Mouse (Mus musculus): ENCODE measurements around the gene Morn4.
"Not testable (repeated sequence)": the region's sequence is repeated elsewhere in the genome, so short reads cannot be mapped to it uniquely, and the experiment has no call there.

The Morn4 gene

GRCm38 (mm10) chr19:42085690-42086089 lies 467 bp downstream of the Morn4 start:
- peak; percentile 6 for DNase-seq (ENCODE audit: inconsistent ontology term)

GRCm38 (mm10) chr19:42081613-42082012 lies 4.5 kb downstream of the Morn4 start:
- not testable (repeated sequence) for DNase-seq (ENCODE audit: inconsistent ontology term)

- DNase-seq (ENCODE audit: inconsistent ontology term) = no peak
Measured at GRCm38 (mm10) chr19:42080469-42080868, 5.7 kb downstream of the Morn4 start.

- DNase-seq (ENCODE audit: inconsistent ontology term) = peak; percentile 95
Measured at GRCm38 (mm10) chr19:42079950-42080349, 6.2 kb downstream of the Morn4 start.

GRCm38 (mm10) chr19:42079006-42079405 lies 7.2 kb downstream of the Morn4 start:
- no peak for DNase-seq (ENCODE audit: inconsistent ontology term)

GRCm38 (mm10) chr19:42078566-42078965 lies 7.6 kb downstream of the Morn4 start:
- DNase-seq (ENCODE audit: inconsistent ontology term) = no peak

GRCm38 (mm10) chr19:42075992-42076391 lies 10.2 kb downstream of the Morn4 start:
- DNase-seq (ENCODE audit: inconsistent ontology term) = no peak

- DNase-seq (ENCODE audit: inconsistent ontology term) = no peak
Measured at GRCm38 (mm10) chr19:42075051-42075450, 11.1 kb downstream of the Morn4 start.

GRCm38 (mm10) chr19:42072802-42073201 lies 13.4 kb downstream of the Morn4 start:
- DNase-seq (ENCODE audit: inconsistent ontology term) = peak; percentile 26

GRCm38 (mm10) chr19:42071886-42072608 lies 14.1 kb downstream of the Morn4 start:
- no peak for DNase-seq (ENCODE audit: inconsistent ontology term)

GRCm38 (mm10) chr19:42071221-42071620 lies 14.9 kb downstream of the Morn4 start:
- no peak for DNase-seq (ENCODE audit: inconsistent ontology term)

GRCm38 (mm10) chr19:42069241-42069525 lies 17.0 kb downstream of the Morn4 start:
- DNase-seq (ENCODE audit: inconsistent ontology term) = no peak

GRCm38 (mm10) chr19:42068441-42069240 lies 17.5 kb downstream of the Morn4 start:
- no peak for DNase-seq (ENCODE audit: inconsistent ontology term)

GRCm38 (mm10) chr19:42061443-42061842 lies 24.7 kb downstream of the Morn4 start:
- no peak for DNase-seq (ENCODE audit: inconsistent ontology term)

- no peak for DNase-seq (ENCODE audit: inconsistent ontology term)
Measured at GRCm38 (mm10) chr19:42058426-42058825, 27.7 kb downstream of the Morn4 start.

GRCm38 (mm10) chr19:42056719-42057409 lies 29.3 kb downstream of the Morn4 start:
- DNase-seq (ENCODE audit: inconsistent ontology term) = no peak

GRCm38 (mm10) chr19:42055881-42056280 lies 30.3 kb downstream of the Morn4 start:
- no peak for DNase-seq (ENCODE audit: inconsistent ontology term)

GRCm38 (mm10) chr19:42054255-42054654 lies 31.9 kb downstream of the Morn4 start:
- DNase-seq (ENCODE audit: inconsistent ontology term) = no peak

- DNase-seq (ENCODE audit: inconsistent ontology term) = no peak
Measured at GRCm38 (mm10) chr19:42051948-42052347, 34.2 kb downstream of the Morn4 start, which contains the start of gene 4933411K16Rik. Gene 4933411K16Rik (plus strand): TSS chr19:42052248.

- DNase-seq (ENCODE audit: inconsistent ontology term) = no peak
Measured at GRCm38 (mm10) chr19:42051351-42051750, 34.8 kb downstream of the Morn4 start.

- DNase-seq (ENCODE audit: inconsistent ontology term) = no peak
Measured at GRCm38 (mm10) chr19:42050251-42050650, 35.9 kb downstream of the Morn4 start.

GRCm38 (mm10) chr19:42045269-42046102 lies 40.7 kb downstream of the Morn4 start, which contains the start of gene Hoga1:
Gene Hoga1 (plus strand): TSS chr19:42045610.
- DNase-seq (ENCODE audit: inconsistent ontology term) = peak; percentile 82

Measured in Muller cell, postnatal 12 days (primary cell).